ENCODE assay signal across 13 mouse cellular contexts in the genomic region with DNA sequence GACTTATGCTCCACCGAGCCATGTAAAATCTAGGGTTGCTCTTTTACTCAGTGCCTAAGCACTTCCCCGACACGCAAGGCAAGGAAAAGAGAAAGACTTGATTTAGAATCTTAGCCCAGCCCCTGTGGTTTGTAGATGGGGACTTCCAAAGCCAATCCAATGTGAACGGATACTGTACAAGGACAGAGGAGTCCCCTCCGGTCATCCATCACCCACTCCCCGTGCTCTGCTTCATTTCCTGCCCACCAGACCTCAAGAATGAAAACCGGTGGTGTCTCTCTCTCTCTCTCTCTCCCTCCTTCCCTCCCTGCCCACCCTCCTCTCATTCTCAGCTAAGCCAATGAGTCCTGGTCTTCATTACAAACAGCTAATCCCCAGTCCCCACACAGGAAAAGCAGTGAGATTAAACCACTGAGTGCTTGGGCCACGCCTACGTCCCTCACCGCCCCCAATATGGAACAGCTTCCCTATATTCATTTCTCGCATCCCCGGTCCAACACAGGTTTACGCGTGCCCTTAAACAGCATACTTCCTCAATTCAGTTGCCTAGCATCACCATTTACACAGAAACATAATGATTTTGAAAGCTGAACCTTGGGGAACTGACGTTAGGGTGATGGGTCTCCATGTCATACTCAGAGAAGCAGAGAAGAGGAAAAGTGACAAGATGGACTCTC.
DNase-seq lines count a peak whose midpoint lies in the region; ATAC-seq and TF ChIP-seq lines count a peak whose summit lies in the region.
"Had no signal": no experiment of that assay in that cellular context is flagged by ENCODE, and none has a peak within 500 bp of the region (broad histone marks: within the 10 kb centered on the region; RNA-seq: fewer than 3 reads in every experiment).

No protein-coding gene starts in this region.

- intact Hi-C loops in heart, postnatal 25 days (cut with DNase I): no loop called here

- 93% methylated on average over 15 of the region's 15 CpGs for WGBS in hindbrain, embryonic 10.5 days
- 87% methylated on average over 15 of the region's 15 CpGs for WGBS in hindbrain, postnatal 0 days
- 76% methylated on average over 15 of the region's 15 CpGs for WGBS in neural tube, embryonic 13.5 days
- 87% methylated on average over 15 of the region's 15 CpGs for WGBS in hindbrain, embryonic 16.5 days

- no peak for ATAC-seq in hindbrain, postnatal 0 days
- ATAC-seq in neural tube, embryonic 13.5 days (ENCODE audit: low read depth): no peak
- peak; percentile 35; the same call in 1 of the 2 replicates for ATAC-seq in hindbrain, embryonic 16.5 days

- no peaks in the 10 kb centered on the region for H3K36me3 ChIP-seq in hindbrain, embryonic 10.5 days
- H3K36me3 ChIP-seq in hindbrain, postnatal 0 days (ENCODE audit: insufficient read depth, low read length): no peaks in the 10 kb centered on the region
- H3K36me3 ChIP-seq in neural tube, embryonic 13.5 days: no peaks in the 10 kb centered on the region
- H3K36me3 ChIP-seq in hindbrain, embryonic 16.5 days (ENCODE audit: control insufficient read depth, insufficient read depth, low read length): no peaks in the 10 kb centered on the region
- H3K36me3 ChIP-seq: intestine, embryonic 15.5 days had no signal

- DNase-seq in hindbrain, embryonic 10.5 days (ENCODE audit: low spot score): no peak
- no peak for DNase-seq in hindbrain, postnatal 0 days (ENCODE audit: low spot score)
- DNase-seq in neural tube, embryonic 10.5 days (ENCODE audit: extremely low spot score, low spot score): no peak
- DNase-seq in frontal cortex, postnatal 10 days (ENCODE audit: low spot score in 2 of 2): no peak
- DNase-seq in heart, postnatal 25 days (ENCODE audit: low spot score): no peak
- DNase-seq in liver: no peak
- DNase-seq: cerebellum, adult 11 months; gastrocnemius, postnatal 36 days; lung, postnatal 36 days; midbrain, embryonic 14.5 days had no signal

- peaks cover 23% of the 10 kb centered on the region for H3K4me1 ChIP-seq in hindbrain, embryonic 10.5 days (replicated peaks)
- no peaks in the 10 kb centered on the region for H3K4me1 ChIP-seq in hindbrain, postnatal 0 days (ENCODE audit: insufficient read depth, low read length)
- peaks cover 23% of the 10 kb centered on the region for H3K4me1 ChIP-seq in neural tube, embryonic 13.5 days (replicated peaks)
- H3K4me1 ChIP-seq in hindbrain, embryonic 16.5 days (ENCODE audit: control insufficient read depth, insufficient read depth, low read depth, low read length): no peaks in the 10 kb centered on the region

- no peaks in the 10 kb centered on the region for H3K9me3 ChIP-seq in hindbrain, embryonic 10.5 days
- no peaks in the 10 kb centered on the region for H3K9me3 ChIP-seq in hindbrain, postnatal 0 days (ENCODE audit: low read length)
- no peaks in the 10 kb centered on the region for H3K9me3 ChIP-seq in neural tube, embryonic 13.5 days
- H3K9me3 ChIP-seq in hindbrain, embryonic 16.5 days (ENCODE audit: control insufficient read depth, low read length): no peaks in the 10 kb centered on the region
- H3K9me3 ChIP-seq: intestine, embryonic 15.5 days had no signal

- H3K4me3 ChIP-seq in hindbrain, embryonic 10.5 days: no peak overlapping the region
- H3K4me3 ChIP-seq in hindbrain, postnatal 0 days (ENCODE audit: low read length): no peak overlapping the region
- H3K4me3 ChIP-seq in neural tube, embryonic 13.5 days: no peak overlapping the region
- H3K4me3 ChIP-seq in hindbrain, embryonic 16.5 days (ENCODE audit: low read length): no peak overlapping the region
- H3K4me3 ChIP-seq: intestine, embryonic 15.5 days had no signal

- no peak overlapping the region for H3K9ac ChIP-seq in hindbrain, postnatal 0 days (replicated peaks; ENCODE audit: low read length)
- H3K9ac ChIP-seq in neural tube, embryonic 13.5 days: no peak overlapping the region
- H3K9ac ChIP-seq in hindbrain, embryonic 16.5 days (ENCODE audit: low read depth, low read length): no peak overlapping the region
- H3K9ac ChIP-seq: intestine, embryonic 15.5 days had no signal

- H3K4me2 ChIP-seq in hindbrain, postnatal 0 days (ENCODE audit: low read depth, low read length): no peak overlapping the region
- no peak overlapping the region for H3K4me2 ChIP-seq in neural tube, embryonic 13.5 days
- no peak overlapping the region for H3K4me2 ChIP-seq in hindbrain, embryonic 16.5 days (ENCODE audit: low read length)
- H3K4me2 ChIP-seq: intestine, embryonic 15.5 days had no signal

- TF ChIP-seq CTCF in hindbrain, postnatal 0 days (IDR thresholded peaks at IDR 0.05; ENCODE audit: low read depth): no peak

- 0 out of 2 replicates have a peak overlapping the region, but pooled peaks have one; percentile 12 for H3K27ac ChIP-seq in hindbrain, embryonic 10.5 days
- no peak overlapping the region for H3K27ac ChIP-seq in hindbrain, postnatal 0 days
- 0 out of 2 replicates have a peak overlapping the region, but pooled peaks have one; percentile 25 for H3K27ac ChIP-seq in neural tube, embryonic 13.5 days (replicated peaks)
- H3K27ac ChIP-seq in hindbrain, embryonic 16.5 days (ENCODE audit: low read depth, low read length): no peak overlapping the region

- H3K27me3 ChIP-seq in hindbrain, embryonic 10.5 days (ENCODE audit: insufficient read depth, poor library complexity, severe bottlenecking): no peaks in the 10 kb centered on the region
- H3K27me3 ChIP-seq in hindbrain, postnatal 0 days (ENCODE audit: insufficient read depth, low read length): no peaks in the 10 kb centered on the region
- no peaks in the 10 kb centered on the region for H3K27me3 ChIP-seq in neural tube, embryonic 13.5 days
- no peaks in the 10 kb centered on the region for H3K27me3 ChIP-seq in hindbrain, embryonic 16.5 days (replicated peaks; ENCODE audit: control insufficient read depth, insufficient read depth, low read length)
- H3K27me3 ChIP-seq: intestine, embryonic 15.5 days had no signal

Comparison
In these comparisons a context has a peak if more than half of its experiments do, and no peak if none do; other contexts are left out.
1. H3K27ac ChIP-seq: peak in hindbrain, embryonic 10.5 days (single experiment) and neural tube, embryonic 13.5 days (single experiment); none in hindbrain, postnatal 0 days (single experiment) and hindbrain, embryonic 16.5 days (single experiment).